Mouse (Mus musculus): Measurements from ENCODE around the gene Fbxo11.
A peak's percentile ranks its signal among the peaks of the same experiment; 100 is the strongest.

DNA sequence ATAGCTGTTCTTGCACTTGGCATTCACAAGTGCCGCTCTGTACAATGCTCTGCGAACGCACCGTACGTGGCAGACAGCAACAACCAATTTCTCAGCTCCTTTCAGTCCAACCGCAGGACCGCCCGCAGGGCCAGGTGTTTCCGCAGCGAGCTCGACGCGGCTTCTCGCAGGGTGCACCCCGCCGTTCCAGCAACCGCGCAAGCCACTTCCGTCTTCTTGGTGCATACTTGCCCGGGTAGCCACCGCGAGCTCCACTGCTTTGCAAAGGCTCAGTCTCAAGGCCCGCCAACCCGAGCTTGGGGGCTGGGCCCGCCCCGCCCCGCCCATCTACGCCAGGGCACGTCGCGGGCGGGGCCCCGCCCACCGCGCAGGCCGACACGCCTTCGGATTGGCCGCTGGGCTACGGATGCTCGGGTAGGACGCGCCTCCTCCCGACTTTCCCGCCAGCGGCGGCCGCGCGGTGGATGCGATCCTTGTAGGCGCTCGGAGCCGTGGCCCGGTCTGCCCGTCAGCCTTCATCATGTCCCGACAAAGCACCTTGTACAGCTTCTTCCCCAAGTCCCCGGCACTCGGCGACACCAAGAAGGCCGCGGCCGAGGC, 90.4 kb downstream of the Fbxo11 start, which contains the start of gene Msh6:
- TF ChIP-seq CTCF (conservative IDR thresholded peaks at IDR 0.05; ENCODE audit: insufficient read depth, insufficient read length, low read depth, low read length) (no peak), POLR2A (IDR thresholded peaks at IDR 0.05; ENCODE audit: low read depth, low read length) (peak; percentile 13)
